Mouse (Mus musculus) forebrain, embryonic 13.5 days (tissue): ENCODE measurements around the gene Nat14. TPM values are rescaled to one million over a fixed set of nuclear protein-coding genes. Genes with fewer than 3 reads are reported as not detected.
A peak's percentile ranks its signal among the peaks of the same experiment; 100 is the strongest.

ENCODE experiments used
- ATAC-seq: fragments of 200-750 bp; cut with Nextera tagmentation; 2 replicates; pipeline ENCODE4 v1.8.0; 2017
- H3K27ac ChIP-seq: fragments of 300-500 bp; sonication (generic); 2 replicates; pipeline ENCODE4 v1.5.1; 2015; ENCODE audit warnings: inconsistent platforms, mild to moderate bottlenecking, moderate library complexity
- H3K27me3 ChIP-seq: fragments of 300-500 bp; sonication (generic); 2 replicates; pipeline ENCODE4 v1.6.1; 2015; ENCODE audit warnings: mild to moderate bottlenecking, inconsistent platforms
- H3K36me3 ChIP-seq: fragments of 300-500 bp; sonication (generic); 2 replicates; pipeline ENCODE4 v1.6.1; 2015; ENCODE audit warnings: mild to moderate bottlenecking, inconsistent platforms; ENCODE audit not compliant: poor library complexity, severe bottlenecking
- H3K4me1 ChIP-seq: fragments of 300-500 bp; sonication (generic); 2 replicates; pipeline ENCODE4 v1.6.1; 2015; ENCODE audit warnings: inconsistent platforms
- H3K4me2 ChIP-seq: fragments of 300-500 bp; sonication (generic); 2 replicates; pipeline ENCODE4 v1.6.1; 2015; ENCODE audit warnings: inconsistent platforms, mild to moderate bottlenecking, moderate library complexity
- H3K4me3 ChIP-seq: fragments of 300-500 bp; sonication (generic); 2 replicates; pipeline ENCODE4 v1.5.1; 2015; ENCODE audit warnings: mild to moderate bottlenecking, inconsistent platforms
- H3K9ac ChIP-seq: fragments of 300-500 bp; sonication (generic); 2 replicates; pipeline ENCODE4 v1.6.1; 2015; ENCODE audit warnings: mild to moderate bottlenecking, inconsistent platforms
- H3K9me3 ChIP-seq: fragments of 300-500 bp; sonication (generic); replicated peaks from 2 replicates; pipeline ENCODE4 v1.6.1; 2016; ENCODE audit warnings: inconsistent platforms
- WGBS: fragments of 180-500 bp; shearing (Covaris S2); methylation state at CpG from one replicate; pipeline ENCODE4 v1.1.7; 2015; 5-methylcytosine and 5-hydroxymethylcytosine counted together
- polyA plus RNA-seq: library from polyadenylated mRNA; unstranded; fragments of >200 nt; fragmentation: Nextera tagmentation; extraction: Ambion mirVana; gene quantifications from 2 replicates; pipeline ENCODE4 v1.2.1, GENCODE M21; 2015

The Nat14 gene
- polyA plus RNA-seq, 1 experiment from 2014 or later, result 21.2 TPM

- Histone ChIP-seq H3K36me3 (no peaks in the 10 kb centered on the region), H3K27me3 (peaks cover 15% of the 10 kb centered on the region; the same call in 1 of the 2 replicates), H3K4me2 (no peak overlapping the region), H3K9ac (no peak overlapping the region), H3K9me3 (no peaks in the 10 kb centered on the region), H3K4me1 (peaks cover 20% of the 10 kb centered on the region), H3K27ac (no peak overlapping the region), H3K4me3 (no peak overlapping the region)
- WGBS, result 55% methylated on average over 9 of the region's 9 CpGs
- no peak for ATAC-seq
Observed at GRCm38 (mm10) chr7:4902404-4902803, 19.4 kb upstream of the Nat14 start.

- ATAC-seq, result no peak
- H3K27ac ChIP-seq, result no peak within 1 kb of the TSS
- no peak within 1 kb of the TSS for H3K4me2 ChIP-seq
- peaks cover 10% of the 10 kb centered on the region for H3K4me1 ChIP-seq
- H3K9ac ChIP-seq, result 0 out of 2 replicates have a peak within 1 kb of the TSS, but pooled peaks have one; percentile 9
- WGBS, result 7% methylated on average over 10 of the region's 10 CpGs
- no peaks in the 10 kb centered on the region for H3K27me3 ChIP-seq
- H3K36me3 ChIP-seq, result no peaks in the 10 kb centered on the region
- no peaks in the 10 kb centered on the region for H3K9me3 ChIP-seq
- H3K4me3 ChIP-seq, result no peak within 1 kb of the TSS
Observed at GRCm38 (mm10) chr7:4906466-4906950, 15.3 kb upstream of the Nat14 start, which contains the start of gene Gm36210. Gene Gm36210 (minus strand): TSS chr7:4906516.

GRCm38 (mm10) chr7:4911561-4911960, 10.3 kb upstream of the Nat14 start:
- Histone ChIP-seq H3K9me3 (no peaks in the 10 kb centered on the region), H3K4me1 (peaks cover 20% of the 10 kb centered on the region), H3K9ac (no peak overlapping the region), H3K36me3 (no peaks in the 10 kb centered on the region), H3K4me3 (no peak overlapping the region), H3K4me2 (no peak overlapping the region), H3K27ac (no peak overlapping the region), H3K27me3 (no peaks in the 10 kb centered on the region)
- no peak for ATAC-seq
- WGBS, result 31% methylated on average over 9 of the region's 9 CpGs

- Histone ChIP-seq H3K27ac (no peak overlapping the region), H3K9me3 (no peaks in the 10 kb centered on the region), H3K4me3 (0 out of 2 replicates have a peak overlapping the region, but pooled peaks have one; percentile 3), H3K27me3 (no peaks in the 10 kb centered on the region), H3K4me2 (no peak overlapping the region), H3K4me1 (peaks cover 20% of the 10 kb centered on the region), H3K36me3 (no peaks in the 10 kb centered on the region; the same call in 1 of the 2 replicates), H3K9ac (no peak overlapping the region)
- 73% methylated on average over 5 of the region's 5 CpGs for WGBS
- ATAC-seq, result no peak
Observed at GRCm38 (mm10) chr7:4912248-4912647, 9.6 kb upstream of the Nat14 start.

- Histone ChIP-seq H3K4me2 (peak within 1 kb of the TSS; percentile 89), H3K27ac (peak within 1 kb of the TSS; percentile 97), H3K9ac (peak within 1 kb of the TSS; percentile 88), H3K4me1 (peaks cover 26% of the 10 kb centered on the region), H3K4me3 (peak within 1 kb of the TSS; percentile 66), H3K27me3 (no peaks in the 10 kb centered on the region), H3K36me3 (peaks cover 29% of the 10 kb centered on the region), H3K9me3 (no peaks in the 10 kb centered on the region)
- peak; percentile 90 for ATAC-seq
- WGBS, result under 1% methylated on average over 50 of the region's 56 CpGs
Observed at GRCm38 (mm10) chr7:4915007-4915665, 6.7 kb upstream of the Nat14 start, which contains the start of gene Zfp628. Gene Zfp628 (plus strand): TSS chr7:4915217.

- H3K36me3 ChIP-seq, result peaks cover 36% of the 10 kb centered on the region
- peak overlapping the region; percentile 89 for H3K4me2 ChIP-seq
- ATAC-seq, result peak; percentile 59
- peak overlapping the region; percentile 66 for H3K4me3 ChIP-seq
- H3K9me3 ChIP-seq, result no peaks in the 10 kb centered on the region
- no peaks in the 10 kb centered on the region for H3K27me3 ChIP-seq
- 23% methylated on average over 14 of the region's 14 CpGs for WGBS
- H3K27ac ChIP-seq, result peak overlapping the region; percentile 97
- peak overlapping the region; percentile 88 for H3K9ac ChIP-seq
- peaks cover 27% of the 10 kb centered on the region for H3K4me1 ChIP-seq
Observed at GRCm38 (mm10) chr7:4915669-4916416, 6.0 kb upstream of the Nat14 start.

GRCm38 (mm10) chr7:4917494-4917893, 4.3 kb upstream of the Nat14 start:
- Histone ChIP-seq H3K36me3 (peaks cover 43% of the 10 kb centered on the region), H3K4me2 (no peak overlapping the region; the same call in 1 of the 2 replicates), H3K9ac (no peak overlapping the region; the same call in 1 of the 2 replicates), H3K4me1 (peaks cover 44% of the 10 kb centered on the region), H3K9me3 (no peaks in the 10 kb centered on the region), H3K27me3 (no peaks in the 10 kb centered on the region), H3K4me3 (no peak overlapping the region), H3K27ac (no peak overlapping the region)
- no peak for ATAC-seq
- 89% methylated on average over 2 of the region's 2 CpGs for WGBS

- no peak overlapping the region for H3K27ac ChIP-seq
- H3K4me2 ChIP-seq, result no peak overlapping the region
- WGBS, result 92% methylated on average over 15 of the region's 15 CpGs
- peaks cover 55% of the 10 kb centered on the region for H3K4me1 ChIP-seq
- ATAC-seq, result no peak
- H3K36me3 ChIP-seq, result peaks cover 43% of the 10 kb centered on the region
- H3K4me3 ChIP-seq, result no peak overlapping the region
- H3K9me3 ChIP-seq, result no peaks in the 10 kb centered on the region
- no peak overlapping the region for H3K9ac ChIP-seq
- no peaks in the 10 kb centered on the region for H3K27me3 ChIP-seq
Observed at GRCm38 (mm10) chr7:4918681-4919080, 3.1 kb upstream of the Nat14 start.

- Histone ChIP-seq H3K27me3 (no peaks in the 10 kb centered on the region), H3K4me1 (peaks cover 59% of the 10 kb centered on the region), H3K4me3 (no peak overlapping the region), H3K9me3 (no peaks in the 10 kb centered on the region), H3K27ac (no peak overlapping the region), H3K9ac (no peak overlapping the region), H3K36me3 (peaks cover 43% of the 10 kb centered on the region), H3K4me2 (no peak overlapping the region)
- ATAC-seq, result no peak
- WGBS, result 80% methylated on average over 21 of the region's 21 CpGs
Observed at GRCm38 (mm10) chr7:4919096-4919495, 2.7 kb upstream of the Nat14 start.

GRCm38 (mm10) chr7:4919971-4920370, 1.9 kb upstream of the Nat14 start:
- peaks cover 64% of the 10 kb centered on the region for H3K4me1 ChIP-seq
- no peaks in the 10 kb centered on the region for H3K9me3 ChIP-seq
- H3K9ac ChIP-seq, result no peak overlapping the region
- H3K36me3 ChIP-seq, result peaks cover 43% of the 10 kb centered on the region
- H3K27ac ChIP-seq, result no peak overlapping the region
- H3K4me3 ChIP-seq, result no peak overlapping the region
- no peaks in the 10 kb centered on the region for H3K27me3 ChIP-seq
- 88% methylated on average over 21 of the region's 21 CpGs for WGBS
- no peak for ATAC-seq
- H3K4me2 ChIP-seq, result no peak overlapping the region

GRCm38 (mm10) chr7:4920496-4920895, 1.3 kb upstream of the Nat14 start:
- Histone ChIP-seq H3K4me3 (no peak overlapping the region), H3K9ac (peak overlapping the region; percentile 73; the same call in 1 of the 2 replicates), H3K27ac (peak overlapping the region; percentile 99; the same call in 1 of the 2 replicates), H3K4me2 (no peak overlapping the region), H3K4me1 (peaks cover 69% of the 10 kb centered on the region), H3K27me3 (no peaks in the 10 kb centered on the region), H3K36me3 (peaks cover 43% of the 10 kb centered on the region), H3K9me3 (no peaks in the 10 kb centered on the region)
- no peak for ATAC-seq
- 87% methylated on average over 19 of the region's 19 CpGs for WGBS
